Mouse (Mus musculus) liver, adult 10 weeks (tissue): Measurements from ENCODE around the gene App. TPM values are rescaled to one million over a fixed set of nuclear protein-coding genes. Genes with fewer than 3 reads are reported as not detected.

Experiments
- polyA plus RNA-seq: library from polyadenylated mRNA; stranded (reverse); fragments of 350-450 nt; fragmentation: Illumina TruSeq; extraction: RNeasy Lipid Tissue Mini Kit (QIAGEN cat#74804); gene quantifications from one replicate; pipeline ENCODE4 v1.2.3, GENCODE M21; 2014; ENCODE audit warnings: low read depth, low replicate concordance

App gene
- polyA plus RNA-seq = 73.0 TPM

DNA sequence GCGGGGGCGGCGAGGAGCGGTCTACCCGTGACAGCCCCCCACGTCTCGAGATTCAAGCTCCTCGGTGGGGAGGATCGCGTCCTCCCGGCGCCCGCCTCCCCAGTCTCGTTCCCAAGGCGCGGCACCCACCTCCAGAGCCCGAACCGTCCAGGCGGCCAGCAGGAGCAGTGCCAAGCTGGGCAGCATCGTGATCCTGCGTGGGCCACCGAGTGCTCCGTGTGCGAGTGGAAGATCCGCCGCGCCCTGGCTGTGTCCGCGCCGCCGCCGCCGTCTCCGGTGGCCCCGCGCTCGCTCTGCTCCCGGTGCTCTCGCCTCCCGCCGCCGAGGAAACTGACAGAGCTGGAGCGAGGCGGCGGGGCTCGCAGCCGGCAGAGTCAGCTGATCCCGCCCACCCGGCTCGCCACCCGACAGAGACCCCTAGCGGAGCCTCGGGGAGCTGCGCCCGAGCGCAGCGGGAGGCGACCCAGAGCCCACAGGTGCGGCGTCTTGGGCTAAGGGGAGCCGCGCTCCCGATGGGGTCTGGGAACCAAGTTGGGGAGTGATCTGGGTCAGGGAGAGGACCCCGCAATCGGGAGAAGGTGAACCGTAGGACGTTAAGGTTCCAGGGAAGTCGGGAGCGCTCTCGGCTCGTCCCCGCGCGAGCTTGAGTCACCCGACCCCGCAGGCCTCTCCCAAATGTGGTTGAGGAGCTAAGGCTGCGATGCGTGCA is at the start of gene App:
TSS of gene App (minus strand) at position 394 of the 709 bp plus-strand sequence.

